Mouse (Mus musculus) hematopoietic multipotent progenitor cell, adult 10-12 weeks (in vitro differentiated cells): Measurements from ENCODE around the gene Fam83b. TPM values are rescaled to one million over a fixed set of nuclear protein-coding genes. Genes with fewer than 3 reads are reported as not detected.

Experiments
- polyA plus RNA-seq: library from polyadenylated mRNA; stranded (reverse); fragments of >175 nt; gene quantifications from 2 replicates; pipeline ENCODE4 v1.2.3, GENCODE M21; 2012; ENCODE audit warnings: low replicate concordance

Gene Fam83b
- polyA plus RNA-seq, result not detected in 2 replicates

GRCm38 (mm10) chr9:76566515-76567280 lies at the start of gene Fam83b:
Gene Fam83b, minus strand, starts transcription at chr9:76567116.

Other genes starting within 250 kb of the Fam83b start
- gene Hcrtr2, start 243.3 kb downstream of the Fam83b start, polyA plus RNA-seq, result 0.11 TPM in 1 of 2 replicates, not detected in the other